Mouse (Mus musculus): ENCODE data around the gene Dlk1. TPM values are rescaled to one million over a fixed set of nuclear protein-coding genes. Genes with fewer than 3 reads are reported as not detected.

The Dlk1 gene
- 61.1 and 69.0 TPM in 2 replicates for polyA plus RNA-seq (2016; fragmentation: Nextera tagmentation; extraction: Ambion mirVana)

DNA sequence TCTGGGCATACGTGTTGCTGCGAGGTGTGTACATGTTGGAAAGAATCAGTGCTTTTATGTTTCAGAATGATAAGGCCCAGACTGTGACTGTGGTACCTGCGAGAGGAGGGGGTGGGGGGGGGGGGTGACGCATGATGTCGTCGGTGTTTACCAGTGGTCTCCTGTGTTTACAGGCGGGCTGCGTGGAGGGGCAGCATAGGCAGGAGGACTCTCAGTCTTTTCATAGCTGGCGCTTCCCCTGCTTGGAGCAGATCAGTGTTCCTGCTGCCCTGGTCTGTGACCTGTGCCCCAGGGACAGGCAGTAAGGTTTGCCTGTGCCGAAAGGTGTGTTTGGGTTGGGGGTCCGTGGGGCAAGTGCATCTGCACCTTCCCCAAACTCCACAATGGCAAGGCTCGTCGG is at the start of gene Dlk1:
Dlk1 (plus strand) TSS at position 232 of the 400 bp plus-strand sequence.
- Histone ChIP-seq H3K4me1 (replicated peaks) (peaks cover 39% of the 10 kb centered on the region), H3K9me3 (replicated peaks) (no peaks in the 10 kb centered on the region), H3K36me3 (no peaks in the 10 kb centered on the region), H3K4me3 (peak within 1 kb of the TSS; percentile 53), H3K27me3 (replicated peaks) (peaks cover 77% of the 10 kb centered on the region), H3K27ac (ENCODE audit: poor library complexity, severe bottlenecking) (no peak within 1 kb of the TSS), H3K9ac (peak within 1 kb of the TSS; percentile 60), H3K4me2 (peak within 1 kb of the TSS; percentile 88)
- no peak for ATAC-seq (ENCODE audit: insufficient number of reproducible peaks, low FRiP score)
- 13% methylated on average over 12 of the region's 13 CpGs for WGBS

- ATAC-seq (ENCODE audit: insufficient number of reproducible peaks, low FRiP score): no peak
- H3K9ac ChIP-seq: no peak overlapping the region
- H3K4me3 ChIP-seq: no peak overlapping the region
- H3K27ac ChIP-seq (ENCODE audit: poor library complexity, severe bottlenecking): peak overlapping the region; percentile 81
- H3K4me1 ChIP-seq (replicated peaks): peaks cover 48% of the 10 kb centered on the region
- H3K4me2 ChIP-seq: no peak overlapping the region
- no peaks in the 10 kb centered on the region for H3K36me3 ChIP-seq
- 67% methylated on average over 5 of the region's 5 CpGs for WGBS
- H3K9me3 ChIP-seq (replicated peaks): no peaks in the 10 kb centered on the region
- no peaks in the 10 kb centered on the region for H3K27me3 ChIP-seq (replicated peaks)
Observed at GRCm38 (mm10) chr12:109402943-109403342, 49.7 kb upstream of the Dlk1 start.

DNA sequence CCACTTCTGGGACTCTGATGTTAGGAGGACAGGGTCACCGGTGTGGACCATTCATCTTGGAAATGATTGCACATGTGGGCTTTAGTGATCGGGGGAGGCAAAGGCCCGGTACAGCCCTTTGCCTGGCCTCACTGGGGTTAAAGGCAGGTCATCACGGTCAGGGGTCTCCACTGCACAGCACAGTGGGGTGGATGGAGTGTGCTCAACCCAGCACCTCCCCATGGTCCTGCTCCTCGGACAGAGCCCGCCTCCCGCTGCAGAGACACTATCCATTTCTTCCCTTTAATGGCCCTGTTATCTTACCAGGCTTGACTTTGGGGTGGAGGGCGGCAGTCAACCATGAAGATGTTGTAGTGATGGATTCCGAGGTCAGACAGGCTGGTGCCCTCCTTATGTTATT is 48.9 kb upstream of the Dlk1 start:
- no peak for ATAC-seq (ENCODE audit: insufficient number of reproducible peaks, low FRiP score)
- Histone ChIP-seq H3K4me3 (no peak overlapping the region), H3K27me3 (replicated peaks) (no peaks in the 10 kb centered on the region), H3K4me2 (no peak overlapping the region), H3K4me1 (replicated peaks) (peaks cover 40% of the 10 kb centered on the region), H3K9ac (no peak overlapping the region), H3K36me3 (no peaks in the 10 kb centered on the region), H3K27ac (ENCODE audit: poor library complexity, severe bottlenecking) (no peak overlapping the region), H3K9me3 (replicated peaks) (no peaks in the 10 kb centered on the region)
- WGBS: 72% methylated on average over 9 of the region's 9 CpGs

GRCm38 (mm10) chr12:109406018-109406417 is 46.6 kb upstream of the Dlk1 start:
- no peaks in the 10 kb centered on the region for H3K36me3 ChIP-seq
- H3K4me3 ChIP-seq: no peak overlapping the region
- ATAC-seq (ENCODE audit: insufficient number of reproducible peaks, low FRiP score): no peak
- no peak overlapping the region for H3K4me2 ChIP-seq
- 53% methylated on average over 3 of the region's 3 CpGs for WGBS
- H3K9ac ChIP-seq: no peak overlapping the region
- peaks cover 24% of the 10 kb centered on the region for H3K4me1 ChIP-seq (replicated peaks)
- no peaks in the 10 kb centered on the region for H3K9me3 ChIP-seq (replicated peaks)
- H3K27ac ChIP-seq (ENCODE audit: poor library complexity, severe bottlenecking): no peak overlapping the region
- no peaks in the 10 kb centered on the region for H3K27me3 ChIP-seq (replicated peaks)

GRCm38 (mm10) chr12:109410723-109411122 is 41.9 kb upstream of the Dlk1 start:
- H3K4me3 ChIP-seq: no peak overlapping the region
- no peak overlapping the region for H3K9ac ChIP-seq
- no peak overlapping the region for H3K27ac ChIP-seq (ENCODE audit: poor library complexity, severe bottlenecking)
- no peak overlapping the region for H3K4me2 ChIP-seq
- H3K9me3 ChIP-seq (replicated peaks): no peaks in the 10 kb centered on the region
- H3K27me3 ChIP-seq (replicated peaks): no peaks in the 10 kb centered on the region
- H3K4me1 ChIP-seq (replicated peaks): peaks cover 36% of the 10 kb centered on the region
- WGBS: 56% methylated on average over 11 of the region's 11 CpGs
- H3K36me3 ChIP-seq: no peaks in the 10 kb centered on the region
- no peak for ATAC-seq (ENCODE audit: insufficient number of reproducible peaks, low FRiP score)

DNA sequence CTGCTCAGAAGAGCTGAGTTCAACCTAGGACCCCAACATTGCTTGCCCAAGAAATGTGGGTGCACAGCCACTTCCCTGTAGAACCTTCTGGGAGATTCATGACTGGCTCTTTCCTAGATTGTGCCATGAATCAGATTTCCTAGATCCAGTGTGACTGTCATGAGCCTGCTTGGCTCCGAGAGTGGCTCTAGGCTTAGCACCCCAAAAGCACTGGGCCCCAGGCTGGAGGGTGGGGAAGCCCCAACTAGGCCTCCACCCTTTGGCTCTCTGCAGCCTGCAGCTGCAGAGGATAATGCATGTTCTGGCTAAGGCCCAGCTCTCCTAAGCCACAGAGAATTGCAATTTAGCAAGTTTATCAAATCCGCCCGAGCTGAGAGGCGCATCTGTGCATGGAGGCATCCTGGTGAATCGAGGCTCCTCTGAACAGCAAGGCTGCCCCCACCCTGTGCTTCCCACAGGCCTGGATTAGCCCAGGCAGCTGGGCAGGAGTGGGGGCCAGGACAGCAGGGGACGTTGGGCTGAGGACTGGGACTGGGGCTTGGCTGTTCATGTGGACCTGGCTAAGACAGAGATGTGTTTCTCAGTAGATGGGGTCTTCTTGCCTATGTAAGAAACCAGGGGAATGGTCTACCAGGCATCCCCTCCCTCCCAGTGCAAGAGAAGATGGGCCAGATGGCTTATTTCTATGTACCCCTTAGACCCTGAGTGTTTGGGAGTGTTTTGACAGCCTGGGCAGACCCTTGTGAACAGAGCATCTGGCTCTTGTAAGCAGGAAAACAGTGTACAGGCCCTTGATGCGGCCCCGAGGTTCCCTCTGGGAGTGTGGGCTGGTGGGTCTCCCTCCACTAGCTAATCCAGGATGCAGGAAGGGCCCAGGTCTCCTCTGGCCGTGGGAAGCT is 41.2 kb upstream of the Dlk1 start:
- Histone ChIP-seq H3K36me3 (no peaks in the 10 kb centered on the region), H3K4me3 (no peak overlapping the region), H3K4me1 (replicated peaks) (peaks cover 33% of the 10 kb centered on the region), H3K4me2 (no peak overlapping the region), H3K27me3 (replicated peaks) (no peaks in the 10 kb centered on the region), H3K9me3 (replicated peaks) (no peaks in the 10 kb centered on the region), H3K9ac (0 out of 2 replicates have a peak overlapping the region, but pooled peaks have one; percentile 1), H3K27ac (ENCODE audit: poor library complexity, severe bottlenecking) (0 out of 2 replicates have a peak overlapping the region, but pooled peaks have one; percentile 3)
- 0 out of 2 replicates have a peak, but pooled peaks have one; percentile 13 for ATAC-seq (ENCODE audit: insufficient number of reproducible peaks, low FRiP score)
- 61% methylated on average over 9 of the region's 9 CpGs for WGBS

DNA sequence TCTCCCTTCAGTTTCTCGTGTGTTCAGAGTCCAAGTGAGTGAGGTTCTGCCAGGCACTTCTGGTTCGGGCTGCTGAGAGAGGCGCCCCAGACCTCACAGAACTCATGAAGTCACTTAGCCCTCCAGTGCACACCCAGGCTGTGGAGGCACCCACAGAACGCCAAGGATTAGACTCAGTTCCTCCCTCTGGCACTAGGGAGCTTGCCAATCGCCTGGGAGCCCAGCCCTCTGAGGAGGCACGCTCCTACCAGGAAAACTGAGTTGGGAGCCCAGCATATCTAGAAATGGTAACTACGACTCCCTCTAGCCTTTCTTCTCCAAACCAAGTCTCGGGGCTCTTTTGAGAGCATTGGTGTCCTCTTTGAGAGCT is 40.6 kb upstream of the Dlk1 start:
- no peak for ATAC-seq (ENCODE audit: insufficient number of reproducible peaks, low FRiP score)
- no peaks in the 10 kb centered on the region for H3K9me3 ChIP-seq (replicated peaks)
- no peaks in the 10 kb centered on the region for H3K27me3 ChIP-seq (replicated peaks)
- WGBS: 74% methylated on average over 8 of the region's 8 CpGs
- H3K4me2 ChIP-seq: no peak overlapping the region
- no peak overlapping the region for H3K27ac ChIP-seq (ENCODE audit: poor library complexity, severe bottlenecking)
- H3K4me3 ChIP-seq: no peak overlapping the region
- H3K4me1 ChIP-seq (replicated peaks): peaks cover 38% of the 10 kb centered on the region
- H3K36me3 ChIP-seq: no peaks in the 10 kb centered on the region
- H3K9ac ChIP-seq: 0 out of 2 replicates have a peak overlapping the region, but pooled peaks have one; percentile 1

DNA sequence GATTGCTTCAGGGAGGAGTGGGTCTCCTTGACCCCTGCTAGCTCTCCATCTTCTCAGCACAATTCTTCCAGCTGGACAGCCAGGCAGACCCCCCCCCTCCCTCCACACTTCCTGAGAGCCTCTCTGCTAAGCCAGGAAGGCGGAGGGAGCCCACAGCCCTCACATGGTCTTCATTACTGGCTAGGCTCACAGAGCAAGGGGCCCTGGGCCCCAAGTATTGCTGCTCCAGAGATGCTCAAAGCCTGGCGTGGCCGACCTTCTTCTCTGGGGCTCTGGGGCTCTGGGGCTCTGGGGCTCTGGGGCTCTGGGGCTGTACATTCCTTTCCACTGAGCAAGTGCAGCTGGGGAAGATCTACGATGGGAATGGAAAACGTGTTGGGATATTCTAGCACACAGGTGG is 39.9 kb upstream of the Dlk1 start:
- Histone ChIP-seq H3K27me3 (replicated peaks) (no peaks in the 10 kb centered on the region), H3K27ac (ENCODE audit: poor library complexity, severe bottlenecking) (peak overlapping the region; percentile 22), H3K4me3 (no peak overlapping the region), H3K9me3 (replicated peaks) (no peaks in the 10 kb centered on the region), H3K4me2 (no peak overlapping the region), H3K36me3 (no peaks in the 10 kb centered on the region), H3K9ac (no peak overlapping the region), H3K4me1 (replicated peaks) (peaks cover 44% of the 10 kb centered on the region)
- 29% methylated on average over 5 of the region's 5 CpGs for WGBS
- no peak for ATAC-seq (ENCODE audit: insufficient number of reproducible peaks, low FRiP score)

GRCm38 (mm10) chr12:109413321-109413720 is 39.3 kb upstream of the Dlk1 start:
- WGBS: 68% methylated on average over 4 of the region's 4 CpGs
- H3K4me2 ChIP-seq: no peak overlapping the region
- peak overlapping the region; percentile 22; the same call in 1 of the 2 replicates for H3K27ac ChIP-seq (ENCODE audit: poor library complexity, severe bottlenecking)
- ATAC-seq (ENCODE audit: insufficient number of reproducible peaks, low FRiP score): no peak
- H3K9ac ChIP-seq: no peak overlapping the region
- peaks cover 51% of the 10 kb centered on the region for H3K4me1 ChIP-seq (replicated peaks)
- no peaks in the 10 kb centered on the region for H3K9me3 ChIP-seq (replicated peaks)
- H3K36me3 ChIP-seq: no peaks in the 10 kb centered on the region
- H3K27me3 ChIP-seq (replicated peaks): no peaks in the 10 kb centered on the region
- no peak overlapping the region for H3K4me3 ChIP-seq

DNA sequence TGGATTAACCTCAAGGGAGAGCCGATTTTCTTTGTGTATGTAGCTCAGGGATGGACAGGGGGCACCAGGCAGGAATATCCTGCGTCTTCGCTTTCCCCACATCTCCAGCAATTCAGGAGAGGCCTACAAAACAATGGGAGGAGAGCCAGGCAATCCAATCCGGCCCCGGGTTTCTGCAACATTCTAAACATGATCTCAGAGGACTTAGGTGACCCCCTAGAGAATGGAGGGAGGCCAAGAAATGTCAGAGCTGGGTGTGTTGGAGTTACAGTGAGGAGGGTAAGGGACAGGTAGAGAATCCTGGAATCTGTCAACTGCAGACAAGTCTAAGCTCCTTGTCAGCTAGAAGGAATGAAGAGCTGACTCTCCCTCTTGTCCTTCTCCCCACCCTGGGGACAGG is 35.9 kb upstream of the Dlk1 start:
- H3K27ac ChIP-seq (ENCODE audit: poor library complexity, severe bottlenecking): 0 out of 2 replicates have a peak overlapping the region, but pooled peaks have one; percentile 78
- H3K4me3 ChIP-seq: no peak overlapping the region
- 80% methylated on average over 5 of the region's 5 CpGs for WGBS
- ATAC-seq (ENCODE audit: insufficient number of reproducible peaks, low FRiP score): no peak
- peaks cover 54% of the 10 kb centered on the region for H3K4me1 ChIP-seq (replicated peaks)
- H3K9ac ChIP-seq: no peak overlapping the region
- no peak overlapping the region for H3K4me2 ChIP-seq
- H3K27me3 ChIP-seq (replicated peaks): no peaks in the 10 kb centered on the region
- H3K36me3 ChIP-seq: no peaks in the 10 kb centered on the region
- H3K9me3 ChIP-seq (replicated peaks): no peaks in the 10 kb centered on the region

GRCm38 (mm10) chr12:109417476-109418201 is 35.0 kb upstream of the Dlk1 start:
- WGBS: 30% methylated on average over 14 of the region's 14 CpGs
- Histone ChIP-seq H3K27me3 (replicated peaks) (no peaks in the 10 kb centered on the region), H3K4me3 (no peak overlapping the region), H3K27ac (ENCODE audit: poor library complexity, severe bottlenecking) (peak overlapping the region; percentile 78), H3K4me1 (replicated peaks) (peaks cover 45% of the 10 kb centered on the region), H3K9me3 (replicated peaks) (no peaks in the 10 kb centered on the region), H3K4me2 (peak overlapping the region; percentile 10; the same call in 1 of the 2 replicates), H3K9ac (no peak overlapping the region), H3K36me3 (no peaks in the 10 kb centered on the region)
- peak; percentile 77 for ATAC-seq (ENCODE audit: insufficient number of reproducible peaks, low FRiP score)
